Mouse (Mus musculus) small intestine, adult 2 months (tissue): ENCODE measurements around the gene St3gal5. TPM values are rescaled to one million over a fixed set of nuclear protein-coding genes. Genes with fewer than 3 reads are reported as not detected.

Experiments used
- H3K27ac ChIP-seq: fragments of 200-500 bp; 2 replicates; pipeline ENCODE4 v1.5.1; 2012; ENCODE audit warnings: low read depth, low read length, control low read depth, inconsistent platforms; ENCODE audit not compliant: insufficient read depth
- H3K27me3 ChIP-seq: fragments of 200-500 bp; 2 replicates; pipeline ENCODE4 v1.6.1; 2012; ENCODE audit warnings: mild to moderate bottlenecking, moderate library complexity, low read length, inconsistent platforms; ENCODE audit not compliant: control insufficient read depth, insufficient read depth
- H3K36me3 ChIP-seq: fragments of 200-500 bp; 2 replicates; pipeline ENCODE4 v1.6.1; 2012; ENCODE audit warnings: mild to moderate bottlenecking, low read length, control low read depth, inconsistent platforms; ENCODE audit not compliant: control insufficient read depth, insufficient read depth
- H3K4me1 ChIP-seq: fragments of 200-500 bp; 2 replicates; pipeline ENCODE4 v1.6.1; 2012; ENCODE audit warnings: low read length, inconsistent platforms, mixed read lengths; ENCODE audit not compliant: control insufficient read depth, insufficient read depth, insufficient read length
- H3K4me3 ChIP-seq: fragments of 200-500 bp; 2 replicates; pipeline ENCODE4 v1.5.1; 2012; ENCODE audit warnings: low read depth, mild to moderate bottlenecking, control low read depth, inconsistent platforms, low read length, moderate library complexity
- CTCF ChIP-seq: fragments of 200-500 bp; IDR thresholded peaks from 2 replicates; pipeline ENCODE4 v1.5.1; 2012; ENCODE audit warnings: low read depth, mild to moderate bottlenecking, control low read depth, inconsistent platforms, low read length, moderate library complexity, mixed read lengths; ENCODE audit not compliant: insufficient replicate concordance, insufficient read length; ENCODE audit errors: extremely low read depth
- POLR2A ChIP-seq: fragments of 200-500 bp; IDR thresholded peaks from 2 replicates; pipeline ENCODE4 v1.6.1; 2012; ENCODE audit warnings: low read depth, mild to moderate bottlenecking, control low read depth, inconsistent platforms, low read length, moderate library complexity
- WGBS: fragments of 180-500 bp; shearing (Covaris S2); methylation state at CpG from one replicate; pipeline ENCODE4 v1.1.7; 2018; 5-methylcytosine and 5-hydroxymethylcytosine counted together
- polyA plus RNA-seq: library from polyadenylated mRNA; depleted of rRNA; stranded (reverse); fragments of >200 nt; gene quantifications from 2 replicates; pipeline ENCODE4 v1.2.3, GENCODE M21; 2012

Gene St3gal5
- polyA plus RNA-seq, 1 experiment: 2.8 TPM

DNA sequence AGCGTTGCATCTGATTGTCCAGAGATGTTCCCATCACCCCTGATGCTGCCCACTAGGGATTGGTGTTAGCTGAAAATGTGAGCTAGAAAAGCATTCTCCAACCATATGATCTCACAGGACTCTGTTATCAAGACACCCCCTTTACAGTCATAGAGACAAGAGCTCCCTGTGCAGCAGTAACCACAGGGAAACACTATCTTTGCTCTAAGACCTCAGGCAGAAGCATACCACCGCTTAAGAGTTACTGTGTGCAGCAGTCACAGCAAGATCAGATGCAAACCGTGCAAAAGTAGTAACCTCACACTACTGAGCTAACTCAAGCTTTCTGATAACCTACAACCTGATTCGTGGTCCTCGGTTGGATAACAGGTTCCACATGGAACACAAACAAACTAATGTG lies 10.0 kb upstream of the St3gal5 start:
- TF ChIP-seq POLR2A (no peak), CTCF (no peak)
- no peaks in the 10 kb centered on the region for H3K36me3 ChIP-seq
- WGBS: 65% methylated on average over 5 of the region's 5 CpGs
- no peak overlapping the region for H3K27ac ChIP-seq
- H3K4me1 ChIP-seq: no peaks in the 10 kb centered on the region
- no peak overlapping the region for H3K4me3 ChIP-seq
- 0 out of 2 replicates have a peak, but pooled peaks cover 3% of the 10 kb centered on the region for H3K27me3 ChIP-seq

DNA sequence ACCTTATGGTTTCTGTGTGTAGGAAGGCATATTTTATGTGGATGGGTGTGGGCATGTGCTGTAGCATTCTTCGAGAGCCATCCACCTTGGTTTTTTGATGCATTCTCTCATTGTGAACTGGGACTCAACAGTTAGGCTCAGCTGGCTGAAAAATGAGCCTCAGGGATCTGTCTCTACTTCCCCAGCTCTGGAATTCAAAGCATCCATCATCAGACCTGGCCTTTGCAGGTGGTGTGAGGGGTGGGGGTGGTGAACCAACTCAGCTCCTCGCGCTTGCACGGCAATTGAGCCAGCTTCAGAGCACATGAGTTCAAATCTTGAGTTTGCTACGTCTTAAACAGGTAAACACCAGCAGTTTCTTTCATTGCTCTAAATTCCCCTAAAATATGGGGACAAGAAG lies 7.5 kb upstream of the St3gal5 start:
- no peaks in the 10 kb centered on the region for H3K4me1 ChIP-seq
- H3K4me3 ChIP-seq: no peak overlapping the region
- 0 out of 2 replicates have a peak, but pooled peaks cover 3% of the 10 kb centered on the region for H3K27me3 ChIP-seq
- TF ChIP-seq CTCF (no peak), POLR2A (no peak)
- 79% methylated on average over 5 of the region's 5 CpGs for WGBS
- no peaks in the 10 kb centered on the region for H3K36me3 ChIP-seq
- H3K27ac ChIP-seq: no peak overlapping the region

DNA sequence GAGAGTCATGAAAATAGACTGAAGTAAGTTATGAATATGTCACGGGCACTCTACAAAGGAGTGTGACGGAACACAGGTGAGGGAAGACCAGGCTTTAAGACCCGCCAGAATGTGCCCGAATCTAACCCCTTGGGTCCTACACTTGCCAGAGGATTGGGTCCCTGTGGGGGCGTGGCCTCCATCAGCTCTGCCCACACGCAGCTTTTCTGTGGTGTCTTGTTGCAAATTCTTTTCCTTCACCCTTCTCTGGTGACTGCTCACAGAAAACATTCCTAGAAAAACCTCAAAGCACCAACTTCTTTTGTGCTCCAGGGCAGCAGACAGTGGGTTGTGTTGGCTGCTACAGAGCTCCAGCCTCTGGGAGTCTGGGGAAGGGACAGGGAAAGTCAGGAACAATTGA lies 6.4 kb upstream of the St3gal5 start:
- TF ChIP-seq POLR2A (no peak), CTCF (no peak)
- Histone ChIP-seq H3K4me3 (no peak overlapping the region), H3K4me1 (no peaks in the 10 kb centered on the region), H3K27me3 (0 out of 2 replicates have a peak, but pooled peaks cover 3% of the 10 kb centered on the region), H3K36me3 (no peaks in the 10 kb centered on the region), H3K27ac (no peak overlapping the region)
- 60% methylated on average over 6 of the region's 6 CpGs for WGBS

DNA sequence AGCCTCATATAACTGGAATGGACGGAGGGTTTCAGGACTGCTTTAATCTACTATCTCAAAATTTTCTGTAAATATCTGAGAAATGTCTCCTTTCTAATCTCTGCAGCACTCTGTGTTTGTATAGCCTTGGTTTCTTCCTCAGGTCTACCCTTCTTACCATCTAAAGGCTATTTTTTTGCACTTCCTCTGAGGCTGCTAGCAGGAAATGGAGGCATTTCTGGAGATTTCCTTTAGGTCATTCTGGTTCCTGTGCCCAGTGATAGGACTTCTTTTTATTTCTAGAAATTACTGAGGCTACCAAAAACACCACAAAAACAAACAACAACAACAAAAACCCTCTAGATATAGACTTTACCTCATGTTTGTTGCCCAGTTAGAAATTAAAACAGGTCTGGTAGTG lies 4.3 kb upstream of the St3gal5 start:
- H3K36me3 ChIP-seq: no peaks in the 10 kb centered on the region
- 0 out of 2 replicates have a peak, but pooled peaks cover 3% of the 10 kb centered on the region for H3K4me1 ChIP-seq
- WGBS: 79% methylated on average over 1 of the region's 1 CpGs
- no peak overlapping the region for H3K4me3 ChIP-seq
- peaks cover 17% of the 10 kb centered on the region for H3K27me3 ChIP-seq
- no peak overlapping the region for H3K27ac ChIP-seq
- TF ChIP-seq CTCF (no peak), POLR2A (no peak)

GRCm38 (mm10) chr6:72096217-72096616 lies 1.2 kb upstream of the St3gal5 start:
- Histone ChIP-seq H3K4me1 (0 out of 2 replicates have a peak, but pooled peaks cover 3% of the 10 kb centered on the region), H3K36me3 (no peaks in the 10 kb centered on the region), H3K27me3 (peaks cover 14% of the 10 kb centered on the region), H3K4me3 (no peak overlapping the region), H3K27ac (no peak overlapping the region)
- 55% methylated on average over 5 of the region's 5 CpGs for WGBS
- TF ChIP-seq CTCF (no peak), POLR2A (no peak)

DNA sequence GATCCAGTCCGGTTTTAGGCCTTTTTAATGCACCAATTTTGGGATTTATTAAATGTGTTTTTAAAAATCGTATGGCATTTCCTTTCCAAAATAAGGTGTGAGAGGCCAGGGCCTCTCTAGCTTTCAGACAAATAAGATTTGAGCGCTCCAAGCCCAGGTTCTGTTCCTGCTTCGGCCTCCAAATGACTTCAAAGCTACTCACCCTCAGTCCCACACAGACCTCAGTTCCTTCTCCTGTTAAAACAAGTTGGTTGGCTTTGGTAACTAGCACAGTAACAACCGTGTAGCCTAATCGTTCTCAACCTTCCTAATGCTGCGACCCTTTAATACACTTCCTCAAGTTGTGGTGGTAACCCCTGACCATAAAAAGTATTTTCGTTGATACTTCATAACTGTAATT lies 723 bp upstream of the St3gal5 start:
- Histone ChIP-seq H3K27ac (no peak overlapping the region), H3K27me3 (peaks cover 14% of the 10 kb centered on the region), H3K4me3 (no peak overlapping the region), H3K4me1 (0 out of 2 replicates have a peak, but pooled peaks cover 3% of the 10 kb centered on the region), H3K36me3 (no peaks in the 10 kb centered on the region)
- WGBS: 53% methylated on average over 8 of the region's 8 CpGs
- TF ChIP-seq POLR2A: no peak

- TF ChIP-seq CTCF (no peak), POLR2A (no peak)
- no peak overlapping the region for H3K27ac ChIP-seq
- peaks cover 14% of the 10 kb centered on the region for H3K27me3 ChIP-seq
- 17% methylated on average over 15 of the region's 15 CpGs for WGBS
- H3K4me1 ChIP-seq: 0 out of 2 replicates have a peak, but pooled peaks cover 3% of the 10 kb centered on the region
- peak overlapping the region; percentile 65 for H3K4me3 ChIP-seq
- no peaks in the 10 kb centered on the region for H3K36me3 ChIP-seq
Measured at GRCm38 (mm10) chr6:72098021-72098655, 746 bp downstream of the St3gal5 start.

GRCm38 (mm10) chr6:72098691-72099090 lies 1.3 kb downstream of the St3gal5 start:
- Histone ChIP-seq H3K27ac (no peak overlapping the region), H3K27me3 (peaks cover 14% of the 10 kb centered on the region)

More at GRCm38 (mm10) chr6:72098691-72099090, 1.3 kb downstream of the St3gal5 start:
- TF ChIP-seq POLR2A (no peak), CTCF (no peak)
- 0 out of 2 replicates have a peak, but pooled peaks cover 3% of the 10 kb centered on the region for H3K4me1 ChIP-seq
- no peak overlapping the region for H3K4me3 ChIP-seq
- WGBS: 42% methylated on average over 2 of the region's 2 CpGs
- no peaks in the 10 kb centered on the region for H3K36me3 ChIP-seq
